Mouse (Mus musculus) forebrain, embryonic 16.5 days (tissue): ENCODE data around the gene Bex2. TPM values are rescaled to one million over a fixed set of nuclear protein-coding genes. Genes with fewer than 3 reads are reported as not detected.
"Not testable (repeated sequence)": the region's sequence is repeated elsewhere in the genome, so short reads cannot be mapped to it uniquely, and the experiment has no call there.

Experiments used
- ATAC-seq: fragments of 200-750 bp; cut with Nextera tagmentation; 2 replicates; pipeline ENCODE4 v1.8.0; 2017; ENCODE audit warnings: mild to moderate bottlenecking, moderate library complexity
- H3K27ac ChIP-seq: fragments of 300-500 bp; sonication (generic); 2 replicates; pipeline ENCODE4 v1.5.1; 2014; ENCODE audit warnings: low read length, control low read depth
- H3K27me3 ChIP-seq: fragments of 300-500 bp; sonication (generic); replicated peaks from 2 replicates; pipeline ENCODE4 v1.6.1; 2014; ENCODE audit warnings: low read length; ENCODE audit not compliant: control insufficient read depth, insufficient read depth
- H3K36me3 ChIP-seq: fragments of 300-500 bp; sonication (generic); 2 replicates; pipeline ENCODE4 v1.6.1; 2014; ENCODE audit not compliant: control insufficient read depth, insufficient read depth
- H3K4me1 ChIP-seq: fragments of 300-500 bp; sonication (generic); replicated peaks from 2 replicates; pipeline ENCODE4 v1.6.1; 2014; ENCODE audit warnings: low read length; ENCODE audit not compliant: control insufficient read depth, insufficient read depth
- H3K4me2 ChIP-seq: fragments of 300-500 bp; sonication (generic); 2 replicates; pipeline ENCODE4 v1.6.1; 2014; ENCODE audit warnings: mild to moderate bottlenecking, low read length, control low read depth
- H3K4me3 ChIP-seq: fragments of 300-500 bp; sonication (generic); replicated peaks from 2 replicates; pipeline ENCODE4 v1.5.1; 2014; ENCODE audit warnings: mild to moderate bottlenecking, low read length, control low read depth
- H3K9ac ChIP-seq: fragments of 300-500 bp; sonication (generic); replicated peaks from 2 replicates; pipeline ENCODE4 v1.6.1; 2014; ENCODE audit warnings: low read depth, low read length, control low read depth
- H3K9me3 ChIP-seq: fragments of 300-500 bp; sonication (generic); 2 replicates; pipeline ENCODE4 v1.6.1; 2016; ENCODE audit warnings: low read length; ENCODE audit not compliant: control insufficient read depth
- WGBS: fragments of 180-500 bp; shearing (Covaris S2); extraction: QIAGEN DNeasy Blood & Tissue Kit; methylation state at CpG from one replicate; pipeline ENCODE4 v1.1.7; 2014; 5-methylcytosine and 5-hydroxymethylcytosine counted together
- polyA plus RNA-seq: library from polyadenylated mRNA; unstranded; fragments of >200 nt; fragmentation: Nextera tagmentation; extraction: Ambion mirVana; gene quantifications from 2 replicates; pipeline ENCODE4 v1.2.1, GENCODE M21; 2015

Bex2 gene
- polyA plus RNA-seq, 1 experiment from 2014 or later, result 667 TPM

DNA sequence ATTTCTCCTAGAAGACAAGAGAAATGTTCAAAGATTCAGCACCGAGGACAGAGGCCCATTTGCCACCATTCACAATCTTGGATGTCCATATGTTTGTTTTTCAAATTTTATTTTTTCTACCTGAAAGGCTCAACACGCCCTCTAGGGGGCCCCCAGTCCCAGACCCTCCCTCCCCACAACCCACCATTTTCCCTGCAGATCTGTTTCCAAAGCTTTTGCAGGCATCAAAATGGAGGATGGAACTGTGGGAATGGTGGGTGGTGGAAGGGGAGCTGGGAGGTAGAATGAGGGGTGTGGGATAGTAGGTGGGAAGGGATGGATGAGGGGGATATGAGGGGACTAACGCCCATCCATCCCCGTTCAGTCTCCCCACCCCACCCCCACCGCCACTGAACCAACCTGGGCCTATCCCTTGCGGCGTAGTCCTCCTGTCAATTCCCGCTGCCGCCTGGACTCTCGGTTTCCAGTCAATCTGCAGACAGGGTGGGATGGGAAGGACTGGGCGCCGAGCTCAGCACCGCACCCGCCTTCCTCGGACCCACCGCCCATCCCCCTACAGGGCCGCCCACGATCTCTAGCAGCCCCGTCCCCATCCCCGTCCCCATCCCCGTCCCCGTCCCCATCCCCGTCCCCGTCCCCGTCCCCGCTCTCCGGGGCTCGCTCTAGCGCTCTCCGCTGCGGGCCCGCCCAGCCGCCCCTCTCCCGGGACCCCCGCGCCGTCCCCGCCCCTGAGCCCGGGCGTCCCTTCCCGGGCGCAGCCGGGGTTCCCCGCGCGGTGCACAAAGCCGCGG lies 640 bp downstream of the Bex2 start:
- WGBS, result 31% methylated on average over 12 of the region's 48 CpGs

DNA sequence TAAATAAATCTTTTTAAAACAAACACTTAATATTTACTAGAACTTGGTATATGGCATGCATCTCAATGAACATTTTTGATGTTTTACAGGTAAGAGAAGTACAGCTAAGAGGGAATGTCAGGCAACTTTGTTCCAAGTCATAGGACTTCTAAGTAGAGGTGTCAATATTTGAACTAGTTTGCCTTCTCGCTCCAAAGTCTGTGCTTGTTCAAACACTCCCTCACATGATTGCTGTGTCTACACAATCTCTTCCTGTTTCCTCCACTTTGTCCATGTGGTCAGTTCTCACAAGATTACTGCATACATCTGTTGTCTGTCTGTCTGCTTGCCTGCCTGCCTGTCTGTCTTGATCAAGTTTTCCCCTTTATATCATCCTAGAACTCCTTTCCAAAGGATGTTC lies 7.3 kb downstream of the Bex2 start:
- Histone ChIP-seq H3K4me1 (no peaks in the 10 kb centered on the region), H3K27ac (no peak overlapping the region), H3K4me2 (no peak overlapping the region), H3K9me3 (no peaks in the 10 kb centered on the region), H3K9ac (no peak overlapping the region), H3K27me3 (no peaks in the 10 kb centered on the region), H3K4me3 (no peak overlapping the region), H3K36me3 (no peaks in the 10 kb centered on the region)
- no peak for ATAC-seq
- WGBS, result 100% methylated on average over 1 of the region's 1 CpGs

More for the DNA sequence above, 640 bp downstream of the Bex2 start:
- not testable (repeated sequence) for H3K36me3 ChIP-seq, H3K27me3 ChIP-seq, H3K4me1 ChIP-seq, H3K9me3 ChIP-seq
- Histone ChIP-seq H3K9ac (peak overlapping the region; percentile 60), H3K4me2 (peak overlapping the region; percentile 53), H3K27ac (peak overlapping the region; percentile 81), H3K4me3 (peak overlapping the region; percentile 52)
- peak; percentile 78 for ATAC-seq

DNA sequence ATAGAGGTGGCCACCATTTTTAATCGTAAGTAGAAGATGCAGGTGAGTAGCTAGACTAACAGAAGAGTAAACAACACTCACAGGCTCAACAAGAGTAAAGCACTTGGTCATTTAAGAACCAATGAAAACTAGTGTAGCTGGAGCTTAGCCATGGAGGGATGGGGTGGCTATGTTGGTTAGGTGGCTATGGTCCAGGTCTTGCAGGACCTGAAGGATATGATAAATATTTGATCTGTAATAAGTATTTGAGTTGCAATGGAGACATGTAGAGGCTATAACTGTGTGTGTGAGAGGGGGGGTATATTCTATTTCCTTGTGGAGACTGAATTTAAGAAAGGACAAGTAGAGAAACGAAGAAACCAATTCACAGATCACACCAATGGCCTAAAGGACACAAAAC lies 16.8 kb downstream of the Bex2 start:
- WGBS, result 72% methylated on average over 2 of the region's 2 CpGs
- H3K27ac ChIP-seq, result no peak overlapping the region
- no peak overlapping the region for H3K4me2 ChIP-seq
- H3K4me1 ChIP-seq, result no peaks in the 10 kb centered on the region
- no peaks in the 10 kb centered on the region for H3K27me3 ChIP-seq
- no peak for ATAC-seq
- H3K4me3 ChIP-seq, result no peak overlapping the region
- H3K36me3 ChIP-seq, result no peaks in the 10 kb centered on the region
- H3K9ac ChIP-seq, result no peak overlapping the region
- H3K9me3 ChIP-seq, result no peaks in the 10 kb centered on the region

GRCm38 (mm10) chrX:136047528-136047927 lies 20.5 kb downstream of the Bex2 start:
- Histone ChIP-seq H3K4me1 (no peaks in the 10 kb centered on the region), H3K36me3 (no peaks in the 10 kb centered on the region), H3K4me2 (no peak overlapping the region), H3K9me3 (no peaks in the 10 kb centered on the region), H3K4me3 (no peak overlapping the region), H3K9ac (no peak overlapping the region), H3K27ac (no peak overlapping the region), H3K27me3 (no peaks in the 10 kb centered on the region)
- peak; percentile 88 for ATAC-seq
- 16% methylated on average over 5 of the region's 5 CpGs for WGBS

- H3K4me1 ChIP-seq, result no peaks in the 10 kb centered on the region
- H3K4me3 ChIP-seq, result no peak overlapping the region
- H3K9ac ChIP-seq, result no peak overlapping the region
- H3K36me3 ChIP-seq, result no peaks in the 10 kb centered on the region
- H3K4me2 ChIP-seq, result no peak overlapping the region
- H3K9me3 ChIP-seq, result no peaks in the 10 kb centered on the region
- ATAC-seq, result no peak
- 76% methylated on average over 1 of the region's 1 CpGs for WGBS
- no peak overlapping the region for H3K27ac ChIP-seq
- H3K27me3 ChIP-seq, result no peaks in the 10 kb centered on the region
Measured at GRCm38 (mm10) chrX:136043726-136044125, 24.3 kb downstream of the Bex2 start.

- not testable (repeated sequence) for H3K27ac ChIP-seq, H3K9ac ChIP-seq, H3K36me3 ChIP-seq, H3K4me1 ChIP-seq, H3K27me3 ChIP-seq, H3K9me3 ChIP-seq
- Histone ChIP-seq H3K4me2 (peak within 1 kb of the TSS; percentile 45), H3K4me3 (peak within 1 kb of the TSS; percentile 34)
- peak; percentile 94 for ATAC-seq
- 18% methylated on average over 11 of the region's 49 CpGs for WGBS
Measured at GRCm38 (mm10) chrX:136032799-136033763, 35.0 kb downstream of the Bex2 start, which contains the start of gene Arxes1. Gene Arxes1, plus strand, starts transcription at chrX:136033367.

- Histone ChIP-seq H3K9ac (no peak overlapping the region), H3K27me3 (no peaks in the 10 kb centered on the region), H3K4me1 (no peaks in the 10 kb centered on the region), H3K4me3 (no peak overlapping the region), H3K27ac (no peak overlapping the region), H3K36me3 (no peaks in the 10 kb centered on the region), H3K4me2 (no peak overlapping the region), H3K9me3 (no peaks in the 10 kb centered on the region)
- WGBS, result 48% methylated on average over 1 of the region's 1 CpGs
- no peak for ATAC-seq
Measured at GRCm38 (mm10) chrX:136030331-136030730, 37.7 kb downstream of the Bex2 start.

Other genes with a start within 250 kb of the Bex2 start
- 107 and 144 TPM in 2 replicates for gene Gprasp2, start 229.2 kb downstream of the Bex2 start, polyA plus RNA-seq
- gene Arxes2, start 74.4 kb downstream of the Bex2 start, polyA plus RNA-seq, result 170 and 205 TPM in 2 replicates
- 77.2 and 105 TPM in 2 replicates for gene Arxes1, start 34.9 kb downstream of the Bex2 start, polyA plus RNA-seq
- 0.09 TPM in 1 of 2 replicates, not detected in the other for gene Nxf3, start 17.0 kb upstream of the Bex2 start, polyA plus RNA-seq
- 135 and 137 TPM in 2 replicates for gene Bex4, start 70.8 kb upstream of the Bex2 start, polyA plus RNA-seq
- gene Tceal8, start 104.1 kb upstream of the Bex2 start, polyA plus RNA-seq, result 109 and 120 TPM in 2 replicates
- 14.6 and 23.0 TPM in 2 replicates for gene Tceal5, start 135.6 kb upstream of the Bex2 start, polyA plus RNA-seq
- gene Tceal7, start 146.5 kb upstream of the Bex2 start, polyA plus RNA-seq, result 2.1 and 2.3 TPM in 2 replicates
- gene Bex1, start 147.3 kb upstream of the Bex2 start, polyA plus RNA-seq, result 176 and 223 TPM in 2 replicates
- 290 and 303 TPM in 2 replicates for gene Tceal9, start 176.8 kb upstream of the Bex2 start, polyA plus RNA-seq
- gene Bex3, start 202.0 kb upstream of the Bex2 start, polyA plus RNA-seq, result 522 and 568 TPM in 2 replicates